Mouse (Mus musculus) megakaryocyte, embryonic 14.5 days (primary cell): ENCODE measurements at regions not wholly inside any gene's neighbourhood (a gene's known extent, or its start where the extent isn't known, plus 50 kb on each side); places are given as distances from the start of the nearest gene placed in this dataset.

Source experiments
- H3K27me3 ChIP-seq: replicated peaks from 2 replicates; pipeline ENCODE3; 2012; ENCODE audit warnings: inconsistent platforms
- H3K36me3 ChIP-seq: replicated peaks from 2 replicates; pipeline ENCODE3; 2012; ENCODE audit warnings: low read length, inconsistent platforms, mixed read lengths
- H3K4me1 ChIP-seq: 2 replicates; pipeline ENCODE4 v1.6.1; 2012; ENCODE audit warnings: inconsistent platforms
- H3K4me3 ChIP-seq: replicated peaks from 2 replicates; pipeline ENCODE3; 2012; ENCODE audit warnings: moderate library complexity, mild to moderate bottlenecking, inconsistent platforms
- H3K9me3 ChIP-seq: 2 replicates; pipeline ENCODE4 v1.6.1; 2012; ENCODE audit warnings: inconsistent platforms
- FLI1 ChIP-seq: IDR thresholded peaks from 2 replicates; pipeline ENCODE4 v1.6.1; 2012; ENCODE audit warnings: low read length, inconsistent platforms, mixed read lengths
- GATA1 ChIP-seq: IDR thresholded peaks from 3 replicates; pipeline ENCODE4 v1.6.1; 2012; ENCODE audit warnings: mixed read lengths, low read length, inconsistent platforms, borderline replicate concordance

- no peak overlapping the region for H3K4me3 ChIP-seq
- H3K36me3 ChIP-seq: no peaks in the 10 kb centered on the region
- TF ChIP-seq FLI1: no peak
- no peak for TF ChIP-seq GATA1
- H3K4me1 ChIP-seq: no peaks in the 10 kb centered on the region
- H3K27me3 ChIP-seq: peaks cover 3% of the 10 kb centered on the region
- peaks cover 3% of the 10 kb centered on the region; the same call in 1 of the 2 replicates for H3K9me3 ChIP-seq
Observed at GRCm38 (mm10) chr9:112014796-112015195, 220.9 kb downstream of the Arpp21 start.

- no peaks in the 10 kb centered on the region for H3K27me3 ChIP-seq
- TF ChIP-seq FLI1 (no peak), GATA1 (no peak)
- no peaks in the 10 kb centered on the region for H3K36me3 ChIP-seq
- H3K9me3 ChIP-seq: no peaks in the 10 kb centered on the region
- no peak overlapping the region for H3K4me3 ChIP-seq
- peaks cover 24% of the 10 kb centered on the region for H3K4me1 ChIP-seq
Observed at GRCm38 (mm10) chr9:111994401-111994800, 241.3 kb downstream of the Arpp21 start.

DNA sequence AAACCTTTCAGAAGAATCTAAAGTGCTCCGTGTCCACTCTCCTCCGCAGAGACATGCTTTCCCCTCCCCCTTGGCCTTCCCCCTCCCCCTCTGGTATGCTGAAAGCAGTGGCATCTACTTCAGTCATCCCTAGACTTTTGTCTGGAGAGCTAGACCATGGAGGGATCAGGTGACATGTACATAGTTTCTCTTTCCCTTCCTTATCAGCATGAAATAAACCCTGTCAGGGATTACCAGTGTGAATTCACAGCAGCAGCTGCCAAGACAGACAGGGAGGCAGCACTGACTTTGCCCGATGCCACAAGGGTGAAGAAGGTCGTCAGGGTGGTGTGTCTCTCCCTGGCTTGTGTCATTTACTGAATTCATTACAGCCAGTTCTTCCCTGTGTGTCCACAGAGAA lies 241.9 kb downstream of the Arpp21 start:
- TF ChIP-seq GATA1 (no peak), FLI1 (no peak)
- Histone ChIP-seq H3K36me3 (no peaks in the 10 kb centered on the region), H3K27me3 (no peaks in the 10 kb centered on the region), H3K9me3 (no peaks in the 10 kb centered on the region), H3K4me3 (peak overlapping the region; percentile 50), H3K4me1 (peaks cover 26% of the 10 kb centered on the region)

- TF ChIP-seq FLI1: no peak
- TF ChIP-seq GATA1: no peak
- Histone ChIP-seq H3K4me3 (peak overlapping the region; percentile 18), H3K4me1 (peaks cover 45% of the 10 kb centered on the region), H3K36me3 (no peaks in the 10 kb centered on the region), H3K9me3 (no peaks in the 10 kb centered on the region), H3K27me3 (no peaks in the 10 kb centered on the region)
Observed at GRCm38 (mm10) chr9:111990060-111990459, 245.7 kb downstream of the Arpp21 start.

DNA sequence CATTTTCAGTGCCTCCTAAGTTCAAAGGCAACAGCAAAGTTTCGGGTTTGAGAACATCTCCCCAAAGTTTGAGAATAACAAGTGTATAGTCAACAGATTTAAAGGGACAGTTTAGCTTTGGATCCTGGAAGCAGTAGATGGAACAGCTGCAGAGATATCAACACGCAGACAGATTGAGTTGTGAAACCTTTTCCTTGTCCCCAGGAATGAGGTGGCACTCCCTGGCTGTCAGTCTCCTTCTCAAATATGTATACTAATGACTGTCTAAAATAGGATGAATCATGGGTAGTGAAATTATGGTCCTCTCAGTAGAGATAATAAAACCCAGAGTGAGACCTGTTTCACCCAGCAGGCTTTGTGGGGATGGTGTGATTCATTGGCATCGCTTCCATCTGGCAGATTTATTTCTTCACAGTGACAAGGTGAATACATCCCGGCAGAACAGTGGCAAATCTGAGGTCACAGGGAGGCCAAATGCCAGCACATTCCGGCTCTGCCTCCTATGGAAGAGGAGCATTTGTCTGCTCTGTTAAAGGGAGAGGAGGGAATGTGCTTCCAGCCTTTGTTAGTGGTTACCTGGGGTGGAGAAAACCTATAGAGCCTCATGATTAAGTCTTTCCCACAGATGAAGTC lies 272.2 kb downstream of the Arpp21 start:
- Histone ChIP-seq H3K27me3 (no peaks in the 10 kb centered on the region), H3K4me3 (no peak overlapping the region), H3K36me3 (no peaks in the 10 kb centered on the region), H3K9me3 (peaks cover 6% of the 10 kb centered on the region), H3K4me1 (peaks cover 8% of the 10 kb centered on the region)
- TF ChIP-seq FLI1 (no peak), GATA1 (no peak)

- Histone ChIP-seq H3K9me3 (peaks cover 8% of the 10 kb centered on the region; the same call in 1 of the 2 replicates), H3K36me3 (no peaks in the 10 kb centered on the region), H3K4me1 (peaks cover 8% of the 10 kb centered on the region), H3K27me3 (no peaks in the 10 kb centered on the region), H3K4me3 (no peak overlapping the region)
- TF ChIP-seq GATA1: no peak
- TF ChIP-seq FLI1: no peak
Observed at GRCm38 (mm10) chr9:111957799-111958198, 267.7 kb upstream of the Stac start.

- Histone ChIP-seq H3K27me3 (no peaks in the 10 kb centered on the region), H3K36me3 (no peaks in the 10 kb centered on the region), H3K9me3 (no peaks in the 10 kb centered on the region), H3K4me1 (peaks cover 50% of the 10 kb centered on the region), H3K4me3 (peak overlapping the region; percentile 51)
- TF ChIP-seq GATA1 (no peak), FLI1 (no peak)
Observed at GRCm38 (mm10) chr9:111939271-111940067, 249.3 kb upstream of the Stac start.

GRCm38 (mm10) chr9:111932455-111932854 lies 242.3 kb upstream of the Stac start:
- TF ChIP-seq GATA1 (no peak), FLI1 (no peak)
- H3K4me3 ChIP-seq: no peak overlapping the region
- H3K27me3 ChIP-seq: no peaks in the 10 kb centered on the region
- H3K36me3 ChIP-seq: no peaks in the 10 kb centered on the region
- H3K4me1 ChIP-seq: peaks cover 3% of the 10 kb centered on the region; the same call in 1 of the 2 replicates
- no peaks in the 10 kb centered on the region for H3K9me3 ChIP-seq

- Histone ChIP-seq H3K4me3 (no peak overlapping the region), H3K36me3 (no peaks in the 10 kb centered on the region), H3K9me3 (0 out of 2 replicates have a peak, but pooled peaks cover 4% of the 10 kb centered on the region), H3K27me3 (peaks cover 8% of the 10 kb centered on the region), H3K4me1 (peaks cover 5% of the 10 kb centered on the region; the same call in 1 of the 2 replicates)
- TF ChIP-seq GATA1 (no peak), FLI1 (no peak)
Observed at GRCm38 (mm10) chr9:111918275-111918940, 228.3 kb upstream of the Stac start.
